Mouse (Mus musculus) right cerebral cortex, postnatal 36 days (tissue): ENCODE measurements around the gene Il4ra.
A peak's percentile ranks its signal among the peaks of the same experiment; 100 is the strongest.

Experiments used
- DNase-seq, 2 experiments: peaks; one replicate each; pipeline ENCODE4 v3.0.0; 2022; ENCODE audit warnings: low spot score in 2 of 2, mixed read lengths in 1 of 2

The Il4ra gene

DNA sequence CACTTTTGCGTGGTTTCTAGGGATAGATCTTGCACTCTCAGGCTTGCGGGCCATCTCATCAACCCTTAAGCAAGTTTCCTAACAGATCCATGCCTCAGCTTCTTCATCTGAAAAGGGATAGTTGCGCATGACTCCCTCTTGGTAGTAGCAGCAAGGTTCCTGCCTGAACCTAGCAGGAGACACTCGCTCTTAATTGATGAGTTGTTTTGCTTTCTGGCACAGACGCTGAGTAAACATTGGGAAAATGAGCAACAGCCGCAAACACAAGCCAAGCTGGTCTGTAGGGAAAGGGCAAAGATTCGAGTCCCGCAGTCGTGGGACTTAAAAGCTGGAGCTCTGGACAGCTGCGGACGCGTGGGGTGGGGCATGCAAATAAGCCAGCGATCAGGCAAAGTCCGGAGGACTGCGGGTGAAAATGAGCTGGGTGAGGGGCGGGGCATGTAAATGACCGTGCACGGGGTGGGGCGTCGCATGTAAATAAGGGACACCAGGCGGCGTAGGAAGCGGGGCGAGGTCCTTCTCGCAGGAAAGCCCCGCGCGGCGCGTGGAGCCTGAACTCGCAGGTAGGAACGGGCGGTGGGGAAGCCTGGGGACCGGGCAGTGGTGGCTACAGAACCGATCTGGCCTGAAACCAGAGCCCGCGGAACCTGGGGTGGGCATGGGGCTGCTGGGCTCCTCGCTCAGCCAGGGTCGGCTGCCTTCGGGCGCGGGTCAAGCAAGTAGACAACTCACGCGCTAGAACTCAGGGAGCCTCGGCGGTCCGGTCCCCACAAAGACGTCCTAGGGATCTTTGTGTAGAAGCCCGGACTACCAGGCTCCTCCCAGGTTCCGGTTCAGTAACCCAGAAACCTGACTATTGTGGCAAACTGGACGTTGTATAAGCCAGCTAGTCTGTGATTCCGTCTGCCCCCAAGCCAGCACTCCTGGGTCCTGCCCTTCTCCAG is at the start of gene Il4ra:
Gene Il4ra, plus strand, starts transcription at position 355 of the 944 bp plus-strand sequence.
- DNase-seq, result peak; percentile 36 to 70

GRCm38 (mm10) chr7:125503374-125504092 is 48.4 kb upstream of the Il4ra start:
- no peak for DNase-seq

GRCm38 (mm10) chr7:125504618-125505017 is 47.3 kb upstream of the Il4ra start:
- DNase-seq, result peak; percentile 29 to 56

DNA sequence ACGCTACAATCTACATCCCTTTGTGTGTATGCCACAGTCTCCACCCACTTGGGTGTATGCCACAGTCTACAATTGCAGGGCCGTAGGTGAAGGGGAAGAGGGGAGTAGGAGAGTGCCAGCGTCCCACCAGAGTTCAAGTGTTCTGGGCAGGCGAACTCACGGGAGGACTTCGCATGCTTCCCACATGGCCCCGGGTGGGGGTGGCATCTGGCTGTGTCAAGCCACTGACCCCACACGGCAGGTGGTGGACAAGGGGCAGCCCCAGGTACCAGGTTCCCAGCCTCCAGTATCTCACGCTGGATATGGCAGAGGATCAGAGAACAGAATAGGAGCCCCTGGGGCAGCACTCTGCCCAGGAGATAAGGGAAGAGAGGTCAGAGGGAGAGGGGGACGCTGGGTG is 46.4 kb upstream of the Il4ra start:
- DNase-seq, result no peak

DNA sequence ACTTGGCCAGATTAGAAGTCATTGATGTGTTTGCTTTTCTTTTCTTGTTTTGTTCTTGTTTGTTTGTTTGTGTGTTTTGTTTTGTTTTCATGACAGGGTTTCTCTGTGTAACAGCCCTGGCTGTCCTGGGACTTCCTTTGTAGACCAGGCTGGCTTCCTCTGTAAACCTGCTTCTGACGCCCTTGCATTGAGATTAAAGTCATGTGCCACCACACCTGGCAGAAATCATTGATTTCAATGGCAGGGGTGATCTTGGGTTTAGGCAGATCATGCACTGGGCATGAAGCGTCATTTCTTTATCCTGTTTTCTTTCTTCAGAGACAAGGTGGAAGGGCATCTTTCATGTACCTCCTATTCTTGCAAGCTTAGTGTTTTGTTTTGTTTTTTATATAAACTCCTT is 44.6 kb upstream of the Il4ra start:
- DNase-seq, result no peak

GRCm38 (mm10) chr7:125511432-125511831 is 40.5 kb upstream of the Il4ra start:
- no peak for DNase-seq

DNA sequence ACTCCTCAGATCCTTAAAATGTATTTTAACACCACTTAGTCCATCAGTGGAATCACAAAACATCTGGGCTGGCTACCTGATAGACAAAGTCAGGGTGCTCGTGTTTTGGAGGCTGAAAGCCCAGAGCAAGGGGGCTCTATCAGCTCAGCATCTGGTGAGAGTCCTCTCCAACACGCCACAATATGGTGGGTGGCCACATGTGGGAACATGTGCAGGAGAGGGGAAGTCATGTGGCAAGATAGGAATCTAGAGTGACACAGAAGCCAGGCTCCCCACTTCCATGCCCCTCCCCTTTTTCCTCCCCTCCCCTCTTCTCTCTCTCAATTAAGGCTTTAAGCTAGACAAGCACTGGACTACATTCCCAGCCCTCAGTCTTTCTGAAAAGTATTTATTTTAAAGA is 40.1 kb upstream of the Il4ra start:
- DNase-seq, result no peak

- no peak for DNase-seq
These were observed 36.7 kb upstream of the Il4ra start for GRCm38 (mm10) chr7:125515081-125515853.

GRCm38 (mm10) chr7:125516723-125517122 is 35.2 kb upstream of the Il4ra start:
- DNase-seq, result no peak

GRCm38 (mm10) chr7:125517470-125517869 is 34.5 kb upstream of the Il4ra start:
- DNase-seq, result no peak

- DNase-seq, result no peak
These were observed 32.2 kb upstream of the Il4ra start for GRCm38 (mm10) chr7:125519715-125520114.

DNA sequence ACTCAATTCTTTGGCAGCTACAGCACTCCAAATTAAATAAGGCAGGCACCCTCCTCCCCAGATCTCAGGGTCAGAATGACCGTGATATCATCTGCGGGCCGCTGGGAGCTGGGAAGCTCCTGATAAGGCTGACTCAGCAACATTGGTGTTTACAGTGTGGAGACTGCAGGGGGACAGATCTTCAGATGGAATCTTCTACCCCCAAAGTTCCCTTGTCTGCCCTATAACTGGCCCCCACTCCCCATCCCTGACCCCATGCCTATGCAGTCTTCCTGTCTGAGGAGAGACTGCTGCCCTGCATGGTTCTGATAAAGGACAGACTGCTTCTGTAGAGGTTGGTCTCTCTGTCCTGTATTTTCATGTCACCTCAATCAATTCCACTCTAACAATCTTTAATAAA is 28.9 kb upstream of the Il4ra start:
- DNase-seq, result no peak

GRCm38 (mm10) chr7:125527186-125527585 is 24.7 kb upstream of the Il4ra start:
- no peak for DNase-seq

DNA sequence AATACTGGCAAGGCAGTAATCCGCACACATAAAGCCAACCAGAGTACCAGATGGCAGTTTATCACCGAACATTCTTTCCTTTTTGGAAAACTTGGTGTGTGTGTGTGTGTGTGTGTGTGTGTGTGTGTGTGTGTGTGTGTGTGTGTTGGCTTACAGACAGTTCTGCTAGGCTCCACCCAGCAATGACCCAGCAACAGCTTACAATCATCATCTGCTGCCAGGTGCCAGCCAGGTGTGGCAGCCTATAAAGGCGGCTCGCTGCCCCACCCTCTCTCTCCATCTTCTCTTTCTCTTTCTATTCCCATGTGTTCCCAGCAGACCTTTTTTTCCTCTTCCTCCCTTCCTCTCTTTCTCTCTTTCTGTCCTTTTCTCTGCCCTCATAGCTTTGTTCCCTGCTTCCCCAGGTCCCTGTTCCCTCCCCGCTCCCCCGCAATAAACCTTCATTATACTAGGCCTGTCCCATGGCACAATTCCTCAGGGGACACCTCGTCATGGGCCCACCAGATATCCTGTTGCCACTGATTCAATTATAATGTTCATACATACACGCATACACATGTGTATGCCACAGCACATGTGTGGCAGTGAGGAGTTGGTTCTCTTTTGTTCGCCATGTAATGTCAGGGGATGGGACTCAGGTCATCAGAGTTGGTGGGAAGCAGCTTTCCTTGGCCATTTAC is 23.9 kb upstream of the Il4ra start:
- DNase-seq, result no peak

- DNase-seq, result no peak
These were observed 12.6 kb upstream of the Il4ra start for GRCm38 (mm10) chr7:125539351-125539750.

DNA sequence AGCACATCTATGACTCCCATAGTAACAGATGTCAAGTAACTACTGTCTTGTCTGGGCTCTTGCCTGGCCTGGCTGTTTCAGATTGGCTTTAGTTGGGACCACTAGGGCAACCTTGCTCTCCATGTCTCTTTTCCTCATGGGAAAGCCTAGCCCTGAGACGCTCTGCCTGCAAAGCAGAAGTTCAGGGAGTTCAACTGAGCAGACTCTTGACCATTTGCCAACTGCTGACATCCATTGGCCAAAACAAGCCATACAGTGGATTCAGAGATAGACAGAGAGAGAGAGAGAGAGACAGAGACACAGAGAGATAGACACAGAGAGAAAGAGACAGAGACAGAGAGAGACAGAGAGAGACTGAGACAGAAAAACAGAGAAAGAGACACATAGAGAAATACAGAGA is 10.9 kb upstream of the Il4ra start:
- DNase-seq, result no peak

DNA sequence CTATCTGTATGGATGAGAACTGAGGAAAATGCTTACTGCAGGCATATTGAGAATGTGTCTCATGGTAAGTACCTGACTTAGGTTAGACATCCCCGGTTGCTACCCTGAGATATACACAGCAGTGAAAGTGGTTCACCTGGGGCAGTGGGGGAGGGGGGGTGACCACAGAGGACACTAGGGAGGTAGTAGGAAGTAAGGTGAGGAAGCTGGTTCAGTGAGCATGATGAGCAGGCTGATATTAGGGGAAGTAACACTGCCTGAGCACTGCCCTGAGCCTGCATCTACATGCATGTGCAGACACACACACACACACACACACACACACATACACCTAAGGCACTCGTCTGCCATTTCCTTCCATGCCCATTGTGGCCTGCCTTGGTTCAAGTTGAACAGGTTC is 10.1 kb upstream of the Il4ra start:
- no peak for DNase-seq

GRCm38 (mm10) chr7:125542335-125543050 is 9.4 kb upstream of the Il4ra start:
- no peak for DNase-seq

GRCm38 (mm10) chr7:125543497-125543896 is 8.4 kb upstream of the Il4ra start:
- DNase-seq, result no peak

GRCm38 (mm10) chr7:125545331-125545730 is 6.6 kb upstream of the Il4ra start:
- DNase-seq, result no peak

DNA sequence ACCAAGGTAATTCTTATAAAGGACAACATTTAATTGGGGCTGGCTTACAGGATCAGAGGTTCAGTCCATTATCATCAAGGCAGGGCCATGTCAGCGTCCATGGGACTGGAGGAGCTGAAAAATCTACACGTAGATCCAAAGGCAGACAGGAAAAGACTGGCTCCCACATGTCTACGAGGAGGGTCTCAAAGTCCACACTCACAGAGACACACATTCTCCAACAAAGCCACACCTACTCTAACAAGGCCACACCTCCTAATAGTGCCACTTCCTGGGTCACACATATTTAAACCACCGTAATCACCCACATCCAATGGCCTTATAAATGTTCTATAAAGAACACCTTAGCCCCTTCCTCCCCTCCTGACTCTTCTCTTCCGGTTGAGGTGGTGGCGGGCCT is 5.2 kb upstream of the Il4ra start:
- DNase-seq, result no peak
